Mouse (Mus musculus) stomach, embryonic 15.5 days (tissue): Measurements from ENCODE around the gene Spag9. TPM values are rescaled to one million over a fixed set of nuclear protein-coding genes. Genes with fewer than 3 reads are reported as not detected.

Experiments used
- ATAC-seq: fragments of 200-750 bp; cut with Nextera tagmentation; 2 replicates; pipeline ENCODE4 v1.8.0; 2017; ENCODE audit warnings: low read depth, moderate number of reproducible peaks, moderate TSS enrichment; ENCODE audit not compliant: insufficient read depth, low FRiP score
- H3K27ac ChIP-seq: fragments of 300-500 bp; sonication (generic); 2 replicates; pipeline ENCODE4 v1.5.1; 2015; ENCODE audit warnings: mild to moderate bottlenecking, inconsistent platforms
- H3K27me3 ChIP-seq: fragments of 300-500 bp; sonication (generic); replicated peaks from 2 replicates; pipeline ENCODE4 v1.6.1; 2015; ENCODE audit warnings: inconsistent platforms
- H3K36me3 ChIP-seq: fragments of 300-500 bp; sonication (generic); 2 replicates; pipeline ENCODE4 v1.6.1; 2015; ENCODE audit warnings: inconsistent platforms
- H3K4me1 ChIP-seq: fragments of 300-500 bp; sonication (generic); 2 replicates; pipeline ENCODE4 v1.6.1; 2015; ENCODE audit warnings: inconsistent platforms
- H3K4me2 ChIP-seq: fragments of 300-500 bp; sonication (generic); 2 replicates; pipeline ENCODE4 v1.6.1; 2015; ENCODE audit warnings: mild to moderate bottlenecking, inconsistent platforms
- H3K4me3 ChIP-seq: fragments of 300-500 bp; sonication (generic); replicated peaks from 2 replicates; pipeline ENCODE4 v1.5.1; 2015; ENCODE audit warnings: inconsistent platforms
- H3K9ac ChIP-seq: fragments of 300-500 bp; sonication (generic); 2 replicates; pipeline ENCODE4 v1.6.1; 2015; ENCODE audit warnings: inconsistent platforms
- H3K9me3 ChIP-seq: fragments of 300-500 bp; sonication (generic); 2 replicates; pipeline ENCODE4 v1.6.1; 2016; ENCODE audit warnings: inconsistent platforms
- WGBS: fragments of 180-500 bp; shearing (Covaris S2); methylation state at CpG from one replicate; pipeline ENCODE4 v1.1.7; 2015; 5-methylcytosine and 5-hydroxymethylcytosine counted together
- polyA plus RNA-seq: library from polyadenylated mRNA; unstranded; fragments of >200 nt; fragmentation: Nextera tagmentation; extraction: Ambion mirVana; gene quantifications from 2 replicates; pipeline ENCODE4 v1.2.1, GENCODE M21; 2015

Gene Spag9
- polyA plus RNA-seq, 1 experiment from 2014 or later, result 45.6 TPM

DNA sequence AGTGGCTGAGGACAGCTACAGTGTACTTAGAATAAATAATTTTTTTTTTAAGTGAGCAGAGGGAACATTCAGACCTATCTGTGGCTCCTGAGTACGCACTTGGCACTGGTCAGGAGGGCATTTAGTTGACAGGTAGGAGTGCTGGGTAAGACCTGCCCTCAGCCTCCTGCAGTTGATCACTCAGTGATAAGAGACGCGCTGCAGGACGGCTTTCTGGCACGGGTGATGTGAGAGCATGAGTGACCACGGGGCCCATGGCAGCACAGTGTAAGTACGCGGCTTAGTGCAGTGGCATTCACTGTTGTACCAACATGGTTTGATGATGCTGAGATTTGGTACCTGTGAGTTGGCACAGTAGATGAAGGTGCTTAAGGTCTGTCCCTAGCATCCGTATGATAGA, 130.8 kb downstream of the Spag9 start:
- Histone ChIP-seq H3K9ac (no peak overlapping the region), H3K4me1 (no peaks in the 10 kb centered on the region), H3K36me3 (0 out of 2 replicates have a peak, but pooled peaks cover 4% of the 10 kb centered on the region), H3K9me3 (no peaks in the 10 kb centered on the region), H3K27me3 (no peaks in the 10 kb centered on the region), H3K4me2 (no peak overlapping the region), H3K27ac (no peak overlapping the region), H3K4me3 (no peak overlapping the region)
- ATAC-seq, result no peak
- 93% methylated on average over 9 of the region's 9 CpGs for WGBS

DNA sequence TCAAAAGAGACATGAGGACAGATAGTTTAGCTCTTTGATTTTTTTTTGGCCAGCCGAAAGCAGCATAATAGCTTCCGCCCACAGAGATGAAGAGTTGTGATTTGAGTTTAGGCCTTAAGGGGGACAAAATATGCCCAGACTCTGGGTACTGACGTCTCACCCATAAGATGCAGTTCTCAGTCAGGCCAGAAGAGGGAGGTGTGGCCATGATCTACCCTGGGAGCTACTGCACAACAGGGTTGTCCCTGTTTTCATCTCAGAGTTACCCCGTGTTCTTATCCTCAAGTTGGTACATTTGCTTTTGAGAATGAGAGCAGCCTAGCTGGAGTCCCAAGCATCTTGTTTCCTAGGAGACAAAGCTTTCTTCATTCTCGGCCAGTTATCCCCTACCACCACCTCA, 132.1 kb downstream of the Spag9 start:
- 38% methylated on average over 5 of the region's 5 CpGs for WGBS
- no peak for ATAC-seq
- Histone ChIP-seq H3K27ac (no peak overlapping the region), H3K27me3 (no peaks in the 10 kb centered on the region), H3K4me3 (no peak overlapping the region), H3K4me1 (no peaks in the 10 kb centered on the region), H3K9me3 (no peaks in the 10 kb centered on the region), H3K9ac (no peak overlapping the region), H3K36me3 (no peaks in the 10 kb centered on the region), H3K4me2 (no peak overlapping the region)

DNA sequence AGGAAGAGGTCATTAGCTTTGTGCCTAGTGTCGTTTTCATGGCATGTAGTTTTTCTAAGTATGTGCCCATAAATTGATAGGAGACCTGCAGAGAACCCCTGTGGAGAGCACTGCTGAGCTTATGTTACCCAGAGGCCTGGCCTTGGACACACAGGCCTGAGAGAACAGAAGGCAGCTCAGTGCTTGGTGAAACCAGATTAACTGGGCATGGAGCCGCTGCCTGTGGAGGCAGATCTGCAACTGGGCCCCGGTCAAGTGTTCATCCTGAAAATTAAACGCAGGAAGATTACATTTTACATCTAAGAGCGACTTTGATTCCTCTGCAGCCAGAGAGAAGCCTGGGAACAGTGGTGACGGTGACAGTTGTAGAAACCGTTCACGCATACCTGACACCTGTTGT, 132.6 kb downstream of the Spag9 start:
- no peak overlapping the region for H3K4me2 ChIP-seq
- no peak overlapping the region for H3K4me3 ChIP-seq
- H3K9me3 ChIP-seq, result no peaks in the 10 kb centered on the region
- no peaks in the 10 kb centered on the region for H3K27me3 ChIP-seq
- WGBS, result 90% methylated on average over 8 of the region's 8 CpGs
- H3K36me3 ChIP-seq, result no peaks in the 10 kb centered on the region
- no peak for ATAC-seq
- no peak overlapping the region for H3K27ac ChIP-seq
- no peak overlapping the region for H3K9ac ChIP-seq
- H3K4me1 ChIP-seq, result peaks cover 3% of the 10 kb centered on the region; the same call in 1 of the 2 replicates

DNA sequence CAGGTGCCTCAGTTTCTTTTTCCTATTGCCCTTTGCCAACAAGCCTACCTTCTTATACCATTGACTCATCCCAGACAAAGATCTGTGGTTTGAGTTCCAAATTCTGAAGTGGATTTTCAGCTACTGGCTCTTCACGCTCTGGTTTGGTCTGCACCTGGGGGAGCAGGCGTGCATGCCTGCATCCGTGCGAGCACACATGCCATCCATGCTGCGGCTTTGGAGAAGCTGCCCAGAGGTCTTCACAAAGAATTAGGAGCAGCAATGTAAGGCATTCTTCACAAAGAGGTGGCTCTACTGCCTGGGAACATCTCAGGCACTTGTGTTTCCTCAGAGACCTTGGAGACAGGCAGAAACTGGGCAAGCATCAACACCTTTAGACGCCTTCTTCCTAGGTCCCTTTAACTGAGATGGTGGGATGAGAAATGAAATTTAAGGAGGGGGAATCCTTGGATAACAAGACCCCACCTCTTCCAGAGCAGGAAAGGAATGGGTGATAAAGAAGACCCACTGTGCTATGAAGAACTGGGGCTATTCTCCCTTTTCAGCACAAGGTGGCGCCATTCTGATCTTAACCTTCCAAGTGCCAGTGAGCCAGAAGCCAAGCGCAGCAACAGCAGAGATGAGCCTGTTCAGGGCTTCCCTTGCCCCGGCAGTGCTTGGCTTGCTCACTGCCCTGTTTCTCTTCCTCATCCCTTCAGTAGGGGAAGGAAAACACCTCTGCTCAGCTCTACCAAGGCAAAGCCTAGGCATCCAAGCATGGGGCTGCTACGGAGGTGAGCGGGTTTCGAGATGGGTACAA, 133.6 kb downstream of the Spag9 start:
- H3K36me3 ChIP-seq, result no peaks in the 10 kb centered on the region
- 65% methylated on average over 12 of the region's 12 CpGs for WGBS
- no peak overlapping the region for H3K4me2 ChIP-seq
- ATAC-seq, result 0 out of 2 replicates have a peak, but pooled peaks have one; percentile 10
- peaks cover 13% of the 10 kb centered on the region for H3K4me1 ChIP-seq
- H3K9ac ChIP-seq, result no peak overlapping the region
- no peaks in the 10 kb centered on the region for H3K9me3 ChIP-seq
- H3K27me3 ChIP-seq, result no peaks in the 10 kb centered on the region
- no peak overlapping the region for H3K4me3 ChIP-seq
- H3K27ac ChIP-seq, result no peak overlapping the region

DNA sequence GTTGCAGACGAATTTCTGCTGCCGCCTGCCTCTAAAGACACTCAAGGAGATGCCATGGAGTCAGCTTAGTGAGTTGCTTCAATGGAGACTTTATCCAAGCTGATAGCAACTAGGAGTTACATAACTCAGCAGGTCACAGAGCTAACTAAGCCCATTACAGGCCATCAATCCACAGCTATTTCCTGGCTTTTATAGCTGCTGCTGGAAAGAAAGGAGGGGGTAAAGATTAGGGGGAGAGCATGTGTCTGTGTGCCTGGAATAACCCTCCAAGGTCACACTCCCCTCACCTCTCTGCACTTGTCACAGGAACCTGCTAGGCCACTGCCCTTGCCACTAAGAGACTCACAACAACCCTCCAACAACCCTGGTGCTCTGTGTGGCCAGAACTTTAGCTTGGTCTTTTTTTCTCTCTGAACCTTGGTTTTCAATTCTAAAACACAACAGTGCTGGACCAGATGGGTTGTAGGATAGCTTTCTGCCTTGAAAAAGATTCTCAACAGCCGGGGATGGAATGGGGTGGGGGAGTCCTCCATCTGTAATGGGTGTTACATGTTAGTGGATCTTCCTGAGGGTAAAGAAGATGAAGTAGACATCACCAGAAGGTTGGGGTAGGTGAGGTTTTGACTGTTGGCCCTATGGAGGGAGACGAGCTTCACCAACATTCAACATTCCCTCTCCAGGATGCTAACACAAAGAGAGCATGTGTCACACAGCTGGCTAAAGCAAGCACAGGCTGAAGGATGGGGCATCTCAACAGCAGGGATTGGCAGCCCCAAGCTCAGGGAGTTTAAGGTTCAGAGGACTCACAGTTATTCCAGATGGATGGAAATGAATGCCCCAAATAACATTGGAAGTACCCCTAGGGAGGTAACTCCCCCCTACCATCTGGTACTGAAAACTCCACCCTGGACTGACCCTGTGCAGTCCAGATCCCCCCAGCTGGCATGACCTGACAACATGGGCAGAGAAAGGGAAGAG, 134.5 kb downstream of the Spag9 start:
- no peak for ATAC-seq
- 67% methylated on average over 4 of the region's 4 CpGs for WGBS
- H3K4me3 ChIP-seq, result no peak overlapping the region

DNA sequence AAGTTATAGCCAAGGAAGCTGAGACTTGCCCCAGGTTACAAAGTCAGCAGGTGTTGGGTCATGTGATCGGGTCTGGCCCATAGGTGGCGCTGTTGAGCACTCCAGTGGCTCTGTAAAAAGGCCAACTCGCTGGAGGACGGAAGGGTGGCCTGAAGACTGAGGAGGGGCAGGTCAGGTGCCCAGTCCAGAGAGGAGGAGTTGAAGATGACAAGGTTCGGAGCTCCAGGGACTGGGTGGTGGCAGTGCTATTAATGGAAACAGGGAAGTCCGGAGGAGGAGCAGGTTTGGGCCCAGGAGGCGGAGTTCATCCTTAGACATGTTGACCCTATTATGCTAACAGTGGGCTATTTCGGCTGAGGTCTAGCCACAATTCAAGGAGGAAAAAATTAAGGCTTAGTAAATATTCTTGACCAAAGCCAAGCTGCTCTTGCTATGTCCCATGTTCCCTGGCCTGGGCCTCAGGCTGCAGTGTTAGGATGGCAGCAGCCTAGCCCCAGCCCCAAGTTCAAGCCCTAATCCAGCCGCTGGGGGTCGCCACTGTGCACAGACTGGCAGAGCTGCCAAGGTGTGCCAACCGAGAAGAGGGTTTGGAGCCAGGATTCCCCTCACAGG, 137.6 kb downstream of the Spag9 start:
- 17% methylated on average over 11 of the region's 11 CpGs for WGBS
- Histone ChIP-seq H3K4me1 (peaks cover 33% of the 10 kb centered on the region), H3K4me2 (peak overlapping the region; percentile 42), H3K27ac (peak overlapping the region; percentile 79), H3K9ac (no peak overlapping the region), H3K9me3 (no peaks in the 10 kb centered on the region), H3K36me3 (no peaks in the 10 kb centered on the region), H3K27me3 (no peaks in the 10 kb centered on the region), H3K4me3 (no peak overlapping the region)
- peak; percentile 20; the same call in 1 of the 2 replicates for ATAC-seq

More for the DNA sequence above, 134.5 kb downstream of the Spag9 start:
- Histone ChIP-seq H3K4me2 (no peak overlapping the region), H3K4me1 (peaks cover 15% of the 10 kb centered on the region), H3K9me3 (no peaks in the 10 kb centered on the region), H3K27ac (no peak overlapping the region), H3K27me3 (no peaks in the 10 kb centered on the region), H3K9ac (no peak overlapping the region), H3K36me3 (no peaks in the 10 kb centered on the region)

DNA sequence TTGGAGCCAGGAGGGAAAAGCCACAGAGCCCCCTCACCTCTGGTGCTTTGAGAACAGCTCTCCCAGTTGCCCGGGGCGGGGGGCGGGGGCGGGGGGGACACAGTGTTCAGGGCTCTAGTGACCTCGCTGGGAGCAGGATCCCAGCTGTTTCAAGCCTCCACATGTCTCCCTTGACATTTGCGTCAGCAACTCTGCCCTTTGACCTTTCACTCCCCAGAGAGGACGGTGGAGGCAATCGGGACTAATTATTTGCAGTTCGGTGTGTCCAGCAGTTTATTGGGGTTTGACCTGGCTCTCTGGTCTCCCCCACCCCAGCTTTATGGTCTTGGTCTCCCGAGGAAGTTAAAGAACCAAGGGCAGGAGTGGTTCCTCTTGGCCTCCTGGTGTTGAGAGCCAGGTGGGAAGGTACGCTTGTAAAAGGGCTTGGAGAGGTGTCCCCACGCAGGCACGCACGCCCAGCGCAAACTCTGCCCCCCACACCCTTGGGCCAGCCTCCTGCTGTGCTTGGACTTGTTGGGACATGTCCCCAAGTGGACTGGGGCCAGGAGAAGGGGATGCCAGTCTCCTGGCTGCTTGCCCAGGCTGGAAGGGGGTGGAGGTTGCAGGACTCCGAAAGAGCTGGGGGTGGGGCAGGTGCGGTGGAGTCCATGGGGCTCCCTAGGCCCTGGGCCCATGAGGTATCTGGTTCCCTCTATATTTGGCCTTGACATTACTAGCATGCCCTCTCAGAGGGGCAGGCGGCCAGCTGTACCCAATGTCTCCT, 138.4 kb downstream of the Spag9 start:
- Histone ChIP-seq H3K4me1 (peaks cover 37% of the 10 kb centered on the region), H3K9ac (no peak overlapping the region), H3K27me3 (no peaks in the 10 kb centered on the region), H3K27ac (peak overlapping the region; percentile 79), H3K4me2 (peak overlapping the region; percentile 11; the same call in 1 of the 2 replicates), H3K4me3 (no peak overlapping the region), H3K9me3 (no peaks in the 10 kb centered on the region), H3K36me3 (no peaks in the 10 kb centered on the region)
- 52% methylated on average over 18 of the region's 18 CpGs for WGBS
- peak; percentile 48; the same call in 1 of the 2 replicates for ATAC-seq

DNA sequence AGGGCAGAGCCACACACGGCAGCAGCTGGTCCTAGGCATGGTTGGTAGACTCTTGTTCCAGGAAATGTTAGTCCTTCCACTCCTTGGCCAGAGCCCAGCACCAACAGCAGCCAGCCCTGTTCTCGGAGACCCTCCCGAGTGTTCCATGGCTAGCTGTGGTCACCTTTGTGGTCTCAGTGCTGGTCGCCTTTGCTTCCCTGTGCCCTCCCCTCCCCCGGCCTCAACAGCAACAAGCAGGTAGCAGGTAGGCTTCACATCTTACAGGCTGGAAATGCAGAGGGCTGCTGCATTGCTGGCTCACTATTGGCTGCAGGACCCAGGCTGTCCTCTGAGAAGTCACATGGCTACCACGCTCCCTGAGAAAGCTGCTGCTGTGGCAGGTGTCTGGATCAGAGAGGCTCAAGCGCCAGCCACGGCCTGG, 139.7 kb downstream of the Spag9 start:
- no peaks in the 10 kb centered on the region for H3K36me3 ChIP-seq
- no peak overlapping the region for H3K4me2 ChIP-seq
- no peak for ATAC-seq
- no peak overlapping the region for H3K9ac ChIP-seq
- H3K4me3 ChIP-seq, result no peak overlapping the region
- 69% methylated on average over 8 of the region's 8 CpGs for WGBS
- peaks cover 37% of the 10 kb centered on the region for H3K4me1 ChIP-seq
- H3K27ac ChIP-seq, result peak overlapping the region; percentile 79; the same call in 1 of the 2 replicates
- no peaks in the 10 kb centered on the region for H3K9me3 ChIP-seq
- H3K27me3 ChIP-seq, result no peaks in the 10 kb centered on the region

DNA sequence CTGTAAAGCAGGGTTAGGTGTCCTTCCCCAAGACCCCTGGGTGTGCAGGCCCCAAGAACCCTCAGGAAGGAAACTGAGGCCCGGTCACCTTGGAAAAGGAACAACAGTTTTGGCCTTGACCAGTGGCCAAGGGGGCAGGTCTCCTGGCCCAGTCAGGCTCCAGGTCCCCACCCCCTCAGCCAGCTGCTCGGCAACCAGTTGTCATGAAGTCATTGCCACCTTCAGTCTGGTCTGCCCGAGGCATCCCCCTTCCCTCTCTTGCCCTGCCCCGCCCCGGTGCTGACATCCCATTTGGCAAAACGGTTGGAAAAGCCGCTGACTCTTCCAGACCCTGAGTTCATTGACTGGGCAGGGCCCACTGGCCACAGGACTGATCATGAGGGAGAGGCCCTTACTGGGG, 140.8 kb downstream of the Spag9 start:
- H3K36me3 ChIP-seq, result no peaks in the 10 kb centered on the region
- no peak overlapping the region for H3K4me3 ChIP-seq
- H3K27ac ChIP-seq, result no peak overlapping the region
- WGBS, result 54% methylated on average over 7 of the region's 7 CpGs
- peaks cover 37% of the 10 kb centered on the region for H3K4me1 ChIP-seq
- no peaks in the 10 kb centered on the region for H3K9me3 ChIP-seq
- H3K4me2 ChIP-seq, result no peak overlapping the region
- H3K9ac ChIP-seq, result no peak overlapping the region
- H3K27me3 ChIP-seq, result no peaks in the 10 kb centered on the region
- no peak for ATAC-seq

DNA sequence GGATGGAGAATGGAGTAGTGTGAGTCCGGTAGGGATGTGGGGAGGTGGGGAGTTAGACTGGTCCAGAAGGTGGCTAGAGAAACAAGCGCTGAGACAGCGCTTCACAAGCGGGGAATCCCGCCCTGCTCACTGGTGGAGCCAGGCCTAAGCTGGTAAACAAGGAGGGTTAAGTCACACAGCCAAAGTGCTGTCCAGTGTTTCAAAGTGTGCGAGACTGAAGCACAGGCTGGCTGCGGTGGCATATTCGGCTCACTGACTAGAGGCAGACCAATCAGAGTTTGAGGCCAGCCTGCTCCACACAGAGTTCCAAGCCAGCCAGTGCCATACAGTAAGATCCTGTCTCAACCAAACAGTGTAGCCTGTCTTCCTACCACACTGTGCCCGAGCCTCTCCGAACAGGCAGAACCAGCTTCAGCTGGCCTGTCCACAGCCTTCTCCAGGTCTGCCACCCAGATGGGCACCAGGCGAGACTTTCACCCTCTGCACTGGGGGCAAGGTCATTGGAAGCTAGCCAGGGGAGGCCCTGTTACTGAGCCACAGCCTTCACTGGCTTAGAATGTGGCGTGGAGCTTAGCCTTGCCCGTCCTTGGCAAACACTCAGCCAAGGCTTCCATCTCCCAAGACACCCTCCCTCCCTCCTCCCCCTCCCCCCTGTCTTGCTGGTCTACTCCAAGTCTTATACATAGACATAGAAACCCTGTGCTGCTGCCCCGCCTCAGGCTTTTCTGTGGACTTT, 141.6 kb downstream of the Spag9 start:
- 0 out of 2 replicates have a peak, but pooled peaks have one; percentile 7 for ATAC-seq
- Histone ChIP-seq H3K27ac (peak overlapping the region; percentile 73), H3K9ac (no peak overlapping the region)

More for the DNA sequence above, 141.6 kb downstream of the Spag9 start:
- 70% methylated on average over 14 of the region's 14 CpGs for WGBS
- Histone ChIP-seq H3K4me1 (peaks cover 37% of the 10 kb centered on the region), H3K4me3 (no peak overlapping the region), H3K4me2 (no peak overlapping the region), H3K9me3 (no peaks in the 10 kb centered on the region), H3K36me3 (no peaks in the 10 kb centered on the region), H3K27me3 (no peaks in the 10 kb centered on the region)
